Mouse (Mus musculus) testis, postnatal 14 days (tissue): ENCODE data around the gene Ttc3.

Experiments
- DNase-seq: peaks from one replicate; pipeline ENCODE4 v3.0.0; 2021; ENCODE audit warnings: low spot score

Ttc3 gene

DNA sequence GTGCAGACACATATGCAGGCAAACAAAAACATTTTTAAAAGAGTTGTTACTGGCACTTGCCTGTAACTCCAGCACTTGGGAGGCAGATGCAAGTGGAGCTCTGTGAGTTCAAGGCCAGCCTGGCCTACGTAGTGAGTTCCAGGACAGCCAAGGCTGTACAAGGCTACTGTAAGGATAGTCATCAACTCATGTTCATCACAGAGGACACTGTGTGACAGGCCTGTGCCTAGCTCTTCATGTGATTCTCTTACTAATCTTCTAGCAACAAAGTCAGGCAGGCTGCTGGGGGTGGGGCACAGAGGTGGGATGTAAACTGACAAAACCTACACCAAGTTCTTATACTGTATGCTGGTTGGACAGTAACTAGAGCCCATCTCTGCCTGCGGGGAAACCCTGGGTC, 136.7 kb downstream of the Ttc3 start:
- no peak for DNase-seq

DNA sequence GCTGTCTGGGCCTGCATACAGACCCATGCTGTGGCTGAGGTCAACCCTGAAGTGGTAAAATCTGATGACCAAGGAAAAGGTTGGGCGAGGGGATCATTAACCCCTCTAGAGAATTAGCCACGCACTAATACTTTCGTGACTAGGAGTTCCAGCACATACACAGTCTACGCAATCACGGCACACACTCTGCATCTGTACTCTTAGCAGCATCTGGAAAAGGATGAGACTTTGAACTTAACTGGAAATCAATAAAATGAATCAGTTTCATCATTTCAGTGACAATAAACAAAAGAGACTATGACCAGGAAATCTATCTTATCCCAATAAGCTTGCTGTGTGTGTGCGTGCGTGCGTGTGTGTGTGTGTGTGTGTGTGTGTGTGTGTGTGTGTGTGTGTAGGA, 138.4 kb downstream of the Ttc3 start:
- DNase-seq, result no peak

DNA sequence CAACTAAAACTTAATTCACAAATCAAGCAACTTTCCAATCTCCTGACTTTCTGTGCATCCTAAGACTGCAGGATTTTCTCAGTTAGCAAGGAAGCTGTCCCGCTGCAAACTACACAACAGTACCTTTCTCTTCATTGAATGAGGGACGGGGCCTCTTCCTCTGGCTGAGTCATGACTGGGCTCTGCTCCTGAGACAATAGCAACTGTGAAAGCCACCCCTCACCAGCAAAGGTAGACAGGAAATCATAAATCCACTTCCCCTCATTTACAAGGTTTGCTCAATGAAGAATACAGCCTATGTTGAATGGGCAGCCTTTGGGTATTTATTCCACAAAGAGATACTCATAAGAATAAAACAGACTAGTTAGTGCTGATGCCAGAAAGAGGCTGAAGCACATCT, 139.6 kb downstream of the Ttc3 start:
- DNase-seq, result no peak

DNA sequence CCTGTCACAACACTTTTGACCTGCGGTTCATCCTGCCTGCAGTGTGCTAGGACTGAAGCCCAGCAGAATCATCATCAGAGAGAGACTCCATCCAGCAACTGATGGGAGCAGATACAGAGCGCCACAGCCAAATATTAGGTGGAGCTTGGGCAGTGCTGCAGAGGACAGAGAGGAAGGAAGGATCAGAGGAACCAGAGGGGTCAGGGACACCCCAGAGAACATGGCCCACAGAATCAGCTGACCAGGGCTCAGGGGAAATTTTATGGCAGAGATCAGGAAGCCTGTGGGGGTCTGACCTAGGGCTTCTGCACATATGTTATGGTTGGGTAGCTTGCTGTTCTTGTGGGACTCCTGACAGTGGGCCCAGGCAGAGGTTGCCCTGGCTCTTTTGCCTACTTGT, 147.2 kb downstream of the Ttc3 start:
- DNase-seq, result no peak
